Mouse (Mus musculus) CH12.LX (cell line): ENCODE results near the gene Zfp607b. TPM values are rescaled to one million over a fixed set of nuclear protein-coding genes. Genes with fewer than 3 reads are reported as not detected.
A peak's percentile ranks its signal among the peaks of the same experiment; 100 is the strongest.

Source experiments
- DNase-seq: peaks from one replicate; pipeline ENCODE4 v3.0.0-alpha.2; 2013; ENCODE audit errors: extremely low read depth
- H3K27ac ChIP-seq: 2 replicates; pipeline ENCODE4 v1.5.1; 2012; ENCODE audit warnings: low read depth, mild to moderate bottlenecking, control low read depth, moderate library complexity; ENCODE audit not compliant: insufficient read depth
- H3K27me3 ChIP-seq: replicated peaks from 2 replicates; pipeline ENCODE3; 2012; ENCODE audit warnings: inconsistent platforms
- H3K36me3 ChIP-seq, 2 experiments: replicated peaks in 1 of 2; 2 replicates each; pipeline versions ENCODE3 to v1.6.1; 2012; ENCODE audit warnings: inconsistent platforms in 1 of 2, low read length in 1 of 2, mild to moderate bottlenecking in 1 of 2, mixed read lengths in 1 of 2, moderate library complexity in 1 of 2; ENCODE audit not compliant: control insufficient read depth in 1 of 2, insufficient read depth in 1 of 2
- H3K4me1 ChIP-seq, 2 experiments: 2 replicates each; pipeline ENCODE4 v1.6.1; 2012; ENCODE audit warnings: inconsistent platforms in 1 of 2, moderate library complexity in 1 of 2; ENCODE audit not compliant: insufficient read depth in 2 of 2, control insufficient read depth in 1 of 2
- H3K4me2 ChIP-seq: 2 replicates; pipeline ENCODE4 v1.6.1; 2012; ENCODE audit warnings: low read depth, mild to moderate bottlenecking, control low read depth; ENCODE audit not compliant: poor library complexity, insufficient read depth, severe bottlenecking
- H3K4me3 ChIP-seq, 3 experiments: fragments of 150-350 bp in 1 of 3; sonication (generic) in 1 of 3; replicated peaks in 1 of 3; 2 replicates each; pipeline versions ENCODE3 to v1.5.1; 2011 to 2012; ENCODE audit warnings: low read depth in 2 of 3, low read length in 2 of 3, mild to moderate bottlenecking in 2 of 3, moderate library complexity in 2 of 3, control low read depth in 1 of 3, improper control_type of control experiment in 1 of 3, inconsistent platforms in 1 of 3, mixed read lengths in 1 of 3; ENCODE audit not compliant: poor library complexity in 1 of 3
- H3K79me2 ChIP-seq: replicated peaks from 2 replicates; pipeline ENCODE4 v1.6.1; 2012; ENCODE audit warnings: mild to moderate bottlenecking, moderate library complexity; ENCODE audit not compliant: control insufficient read depth, poor library complexity, insufficient read depth, severe bottlenecking; ENCODE audit errors: extremely low read depth
- H3K9ac ChIP-seq: 2 replicates; pipeline ENCODE4 v1.6.1; 2012; ENCODE audit warnings: low read depth, mild to moderate bottlenecking, control low read depth, moderate library complexity; ENCODE audit not compliant: insufficient read depth
- H3K9me3 ChIP-seq: replicated peaks from 2 replicates; pipeline ENCODE3; 2012; ENCODE audit warnings: low read length, inconsistent platforms, mixed read lengths
- BHLHE40 ChIP-seq: IDR thresholded peaks from 2 replicates; pipeline ENCODE4 v1.6.1; 2011; ENCODE audit warnings: mild to moderate bottlenecking, low read depth, low read length, improper control_type of control experiment
- CHD1 ChIP-seq: IDR thresholded peaks from 2 replicates; pipeline ENCODE4 v1.6.1; 2012; ENCODE audit warnings: low read depth, low read length, improper control_type of control experiment, inconsistent platforms
- CTCF ChIP-seq, 2 experiments: IDR thresholded peaks in 1 of 2; conservative IDR thresholded peaks in 1 of 2; 2 replicates each; pipeline ENCODE4 v1.5.1; 2011 to 2012; ENCODE audit warnings: low read depth in 2 of 2, low read length in 2 of 2, improper control_type of control experiment in 1 of 2, inconsistent platforms in 1 of 2, mild to moderate bottlenecking in 1 of 2, moderate library complexity in 1 of 2
- E2F4 ChIP-seq: IDR thresholded peaks from 2 replicates; pipeline ENCODE4 v1.6.1; 2011; ENCODE audit warnings: low read depth, low read length, improper control_type of control experiment; ENCODE audit not compliant: insufficient replicate concordance
- ELF1 ChIP-seq: IDR thresholded peaks from 2 replicates; pipeline ENCODE4 v1.6.1; 2014; ENCODE audit warnings: low read depth, mild to moderate bottlenecking, inconsistent platforms, low read length, improper control_type of control experiment
- ETS1 ChIP-seq: conservative IDR thresholded peaks from 2 replicates; pipeline ENCODE4 v1.6.1; 2012; ENCODE audit warnings: low read depth, mild to moderate bottlenecking, inconsistent platforms, low read length, improper control_type of control experiment, moderate library complexity
- JUN ChIP-seq: IDR thresholded peaks from 2 replicates; pipeline ENCODE4 v1.6.1; 2011; ENCODE audit warnings: low read depth, mild to moderate bottlenecking, low read length, improper control_type of control experiment, moderate library complexity; ENCODE audit not compliant: insufficient read depth
- JUND ChIP-seq: conservative IDR thresholded peaks from 2 replicates; pipeline ENCODE4 v1.6.1; 2011; ENCODE audit warnings: low read depth, low read length, improper control_type of control experiment
- MAX ChIP-seq: IDR thresholded peaks from 2 replicates; pipeline ENCODE4 v1.6.1; 2011; ENCODE audit warnings: low read length, improper control_type of control experiment
- MAZ ChIP-seq: IDR thresholded peaks from 2 replicates; pipeline ENCODE4 v1.6.1; 2012; ENCODE audit warnings: low read depth, mild to moderate bottlenecking, inconsistent platforms, low read length, improper control_type of control experiment, moderate library complexity
- MEF2A ChIP-seq: IDR thresholded peaks from 2 replicates; pipeline ENCODE4 v1.6.1; 2014; ENCODE audit warnings: low read depth, mild to moderate bottlenecking, inconsistent platforms, low read length, improper control_type of control experiment, borderline replicate concordance
- MXI1 ChIP-seq: IDR thresholded peaks from 2 replicates; pipeline ENCODE4 v1.6.1; 2011; ENCODE audit warnings: mild to moderate bottlenecking, low read depth, low read length, improper control_type of control experiment
- MYC ChIP-seq: IDR thresholded peaks from 2 replicates; pipeline ENCODE4 v1.6.1; 2011; ENCODE audit warnings: low read depth, mild to moderate bottlenecking, improper control_type of control experiment, low read length
- NELFE ChIP-seq: IDR thresholded peaks from 2 replicates; pipeline ENCODE4 v1.6.1; 2011; ENCODE audit warnings: low read depth, low read length, improper control_type of control experiment
- NRF1 ChIP-seq: IDR thresholded peaks from 2 replicates; pipeline ENCODE4 v1.6.1; 2014; ENCODE audit warnings: low read depth, mild to moderate bottlenecking, inconsistent platforms, low read length, improper control_type of control experiment, moderate library complexity
- POLR2A ChIP-seq: IDR thresholded peaks from 2 replicates; pipeline ENCODE4 v1.6.1; 2011; ENCODE audit warnings: low read depth, mild to moderate bottlenecking, improper control_type of control experiment, low read length
- POLR2AphosphoS2 ChIP-seq: IDR thresholded peaks from 2 replicates; pipeline ENCODE4 v1.6.1; 2011; ENCODE audit warnings: low read depth, low read length, improper control_type of control experiment
- RAD21 ChIP-seq: IDR thresholded peaks from 2 replicates; pipeline ENCODE4 v1.6.1; 2011; ENCODE audit warnings: low read depth, mild to moderate bottlenecking, low read length, improper control_type of control experiment, moderate library complexity
- SIN3A ChIP-seq: IDR thresholded peaks from 2 replicates; pipeline ENCODE4 v1.6.1; 2012; ENCODE audit warnings: low read length, improper control_type of control experiment, inconsistent platforms
- SMC3 ChIP-seq: IDR thresholded peaks from 2 replicates; pipeline ENCODE4 v1.6.1; 2011; ENCODE audit warnings: low read depth, low read length, improper control_type of control experiment
- TBP ChIP-seq: conservative IDR thresholded peaks from 2 replicates; pipeline ENCODE4 v1.6.1; 2011; ENCODE audit warnings: low read depth, low read length, improper control_type of control experiment
- TCF12 ChIP-seq: IDR thresholded peaks from 2 replicates; pipeline ENCODE4 v1.6.1; 2014; ENCODE audit warnings: low read depth, mild to moderate bottlenecking, inconsistent platforms, low read length, improper control_type of control experiment
- UBTF ChIP-seq: IDR thresholded peaks from 2 replicates; pipeline ENCODE4 v1.6.1; 2012; ENCODE audit warnings: low read depth, mild to moderate bottlenecking, inconsistent platforms, low read length, improper control_type of control experiment, moderate library complexity
- USF1 ChIP-seq: IDR thresholded peaks from 2 replicates; pipeline ENCODE4 v1.6.1; 2014; ENCODE audit warnings: low read depth, mild to moderate bottlenecking, inconsistent platforms, low read length, improper control_type of control experiment
- ZC3H11A ChIP-seq: IDR thresholded peaks from 2 replicates; pipeline ENCODE4 v1.6.1; 2012; ENCODE audit warnings: low read depth, mild to moderate bottlenecking, inconsistent platforms, low read length, improper control_type of control experiment
- ZKSCAN1 ChIP-seq: IDR thresholded peaks from 2 replicates; pipeline ENCODE4 v1.6.1; 2012; ENCODE audit warnings: low read depth, inconsistent platforms, low read length, improper control_type of control experiment, borderline replicate concordance
- ZNF384 ChIP-seq: IDR thresholded peaks from 2 replicates; pipeline ENCODE4 v1.6.1; 2012; ENCODE audit warnings: low read depth, low read length, improper control_type of control experiment, inconsistent platforms
- dilution Hi-C: fragments of 300-500 bp; cut with MboI; formaldehyde crosslinking; loops from 2 replicates; pipeline ENCODE4 v1.14.3; 2020; ENCODE audit warnings: low sequenced_read_pairs; ENCODE audit not compliant: extremely low pct_unique_long_range_greater_than_20kb, extremely low pct_ligation_motif_present
- in situ Hi-C: fragments of 300-500 bp; cut with MboI; formaldehyde crosslinking; loops from 3 replicates; pipeline ENCODE4 v1.14.3; 2019; ENCODE audit warnings: low sequenced_read_pairs, low pct_ligation_motif_present, low pct_unique_long_range_greater_than_20kb, mixed read lengths
- polyA plus RNA-seq: library from polyadenylated mRNA; unstranded; fragments of >175 nt; gene quantifications from 2 replicates; pipeline ENCODE4 v1.2.1, GENCODE M21; 2012; ENCODE audit warnings: low read depth; ENCODE audit not compliant: insufficient read length
- total RNA-seq, 2 experiments: library from RNA; depleted of rRNA; stranded (reverse); fragments of 300-350 nt in 1 of 2; fragments of >200 nt in 1 of 2; gene quantifications; 2 replicates each; pipeline ENCODE4 v1.2.3; 2012 to 2014

Zfp607b gene
- total and polyA plus RNA-seq, 3 experiments: 0.90 to 1.2 (median 0.93) TPM

- Histone ChIP-seq H3K27ac (no peak overlapping the region), H3K9me3 (no peaks in the 10 kb centered on the region), H3K4me3 (peak overlapping the region in 2 of 3 experiments; percentile 6 to 35), H3K27me3 (no peaks in the 10 kb centered on the region), H3K79me2 (no peaks in the 10 kb centered on the region), H3K9ac (peak overlapping the region; percentile 51; the same call in 1 of the 2 replicates), H3K4me1 (peaks cover 8 to 18% of the 10 kb centered on the region in 2 experiments; a peak in 3 of 4 replicates), H3K36me3 (peaks cover 0 to 7% of the 10 kb centered on the region in 2 experiments), H3K4me2 (peak overlapping the region; percentile 95)
- TF ChIP-seq MXI1 (0 out of 2 replicates have a peak, but pooled peaks have one; percentile 78), MYC (peak; percentile 95), JUND (no peak), MAX (peak; percentile 94), ZKSCAN1 (no peak), ELF1 (peak; percentile 67), BHLHE40 (peak; percentile 46; the same call in 1 of the 2 replicates), E2F4 (no peak), ETS1 (0 out of 2 replicates have a peak, but pooled peaks have one; percentile 12), TCF12 (no peak), NELFE (0 out of 2 replicates have a peak, but pooled peaks have one; percentile 27), MEF2A (0 out of 2 replicates have a peak, but pooled peaks have one; percentile 8)
- dilution Hi-C loops (no loop called here), in situ Hi-C loops (no loop called here)
- DNase-seq: peak; percentile 51
Observed at GRCm38 (mm10) chr7:27685220-27685619, 3.9 kb upstream of the Zfp607b start.

GRCm38 (mm10) chr7:27685681-27686080, 3.5 kb upstream of the Zfp607b start:
- Histone ChIP-seq H3K4me1 (peaks cover 8 to 21% of the 10 kb centered on the region in 2 experiments; a peak in 3 of 4 replicates), H3K79me2 (no peaks in the 10 kb centered on the region), H3K9ac (peak overlapping the region; percentile 51; the same call in 1 of the 2 replicates), H3K36me3 (peaks cover 0 to 7% of the 10 kb centered on the region in 2 experiments), H3K27me3 (no peaks in the 10 kb centered on the region), H3K4me2 (peak overlapping the region; percentile 95), H3K9me3 (no peaks in the 10 kb centered on the region), H3K27ac (no peak overlapping the region), H3K4me3 (peak overlapping the region in 1 of 3 experiments; percentile 35)
- dilution Hi-C loops (no loop called here), in situ Hi-C loops (no loop called here)
- DNase-seq: peak; percentile 52
- TF ChIP-seq SIN3A (no peak), MXI1 (no peak), POLR2AphosphoS2 (no peak), MAZ (no peak), CHD1 (no peak), JUND (no peak), RAD21 (peak; percentile 85), MEF2A (no peak), ZKSCAN1 (no peak), ZNF384 (no peak), TBP (0 out of 2 replicates have a peak, but pooled peaks have one; percentile 69), UBTF (no peak), ELF1 (no peak), JUN (no peak), ZC3H11A (no peak), E2F4 (no peak), POLR2A (no peak), NRF1 (no peak), BHLHE40 (no peak), USF1 (no peak), SMC3 (peak; percentile 64), CTCF (conservative IDR thresholded peaks at IDR 0.05 in 1 of 2, IDR thresholded peaks at IDR 0.05 in 1 of 2; ENCODE audit: low read depth in 2 of 2, low read length in 2 of 2) (peak; percentile 70 to 87)
